Mouse (Mus musculus): Measurements from ENCODE around the gene Bbc3. TPM values are rescaled to one million over a fixed set of nuclear protein-coding genes. Genes with fewer than 3 reads are reported as not detected.
"Not testable (repeated sequence)": the region's sequence is repeated elsewhere in the genome, so short reads cannot be mapped to it uniquely, and the experiment has no call there.

The Bbc3 gene
- 3.7 and 4.8 TPM in 2 replicates for polyA plus RNA-seq (2012; rRNA removed)

- not testable (repeated sequence) for DNase-seq (ENCODE audit: low read depth, low spot score)
- WGBS, result 23% methylated on average over 1 of the region's 1 CpGs
Observed at GRCm38 (mm10) chr7:16308093-16308492, at the start of gene Bbc3. Bbc3 (plus strand) TSS chr7:16308393.

GRCm38 (mm10) chr7:16259110-16259590 lies 49.0 kb upstream of the Bbc3 start, which contains the start of gene C5ar1:
C5ar1 (minus strand) TSS chr7:16259540.
- 73% methylated on average over 5 of the region's 5 CpGs for WGBS

GRCm38 (mm10) chr7:16261097-16261496 lies 47.1 kb upstream of the Bbc3 start:
- 36% methylated on average over 1 of the region's 1 CpGs for WGBS
- no peak for DNase-seq (ENCODE audit: low read depth, low spot score)

More at GRCm38 (mm10) chr7:16259110-16259590, 49.0 kb upstream of the Bbc3 start, which contains the start of gene C5ar1:
- DNase-seq (ENCODE audit: low read depth, low spot score), result no peak

GRCm38 (mm10) chr7:16263015-16263787 lies 45.0 kb upstream of the Bbc3 start:
- peak; percentile 54 for DNase-seq (ENCODE audit: low read depth, low spot score)
- 22% methylated on average over 8 of the region's 8 CpGs for WGBS

GRCm38 (mm10) chr7:16263843-16264242 lies 44.4 kb upstream of the Bbc3 start:
- 67% methylated on average over 5 of the region's 5 CpGs for WGBS
- no peak for DNase-seq (ENCODE audit: low read depth, low spot score)

GRCm38 (mm10) chr7:16265856-16266255 lies 42.3 kb upstream of the Bbc3 start:
- no peak for DNase-seq (ENCODE audit: low read depth, low spot score)
- WGBS, result 90% methylated on average over 11 of the region's 11 CpGs

- 22% methylated on average over 7 of the region's 7 CpGs for WGBS
- peak; percentile 43 for DNase-seq (ENCODE audit: low read depth, low spot score)
Observed at GRCm38 (mm10) chr7:16266593-16266992, 41.6 kb upstream of the Bbc3 start.

- DNase-seq (ENCODE audit: low read depth, low spot score), result no peak
- WGBS, result 77% methylated on average over 1 of the region's 1 CpGs
Observed at GRCm38 (mm10) chr7:16271139-16271538, 37.1 kb upstream of the Bbc3 start.

- no peak for DNase-seq (ENCODE audit: low read depth, low spot score)
- under 1% methylated on average over 46 of the region's 46 CpGs for WGBS
Observed at GRCm38 (mm10) chr7:16272681-16273080, 35.5 kb upstream of the Bbc3 start.

- no peak for DNase-seq (ENCODE audit: low read depth, low spot score)
- WGBS, result 1% methylated on average over 47 of the region's 49 CpGs
Observed at GRCm38 (mm10) chr7:16273081-16273765, 35.0 kb upstream of the Bbc3 start, which contains the start of gene Inafm1. Inafm1 (minus strand) TSS chr7:16273617.

GRCm38 (mm10) chr7:16273766-16274140 lies 34.4 kb upstream of the Bbc3 start:
- WGBS, result under 1% methylated on average over 18 of the region's 18 CpGs

GRCm38 (mm10) chr7:16274922-16275890 lies 33.0 kb upstream of the Bbc3 start:
- no peak for DNase-seq (ENCODE audit: low read depth, low spot score)
- WGBS, result 40% methylated on average over 10 of the region's 10 CpGs

More at GRCm38 (mm10) chr7:16273766-16274140, 34.4 kb upstream of the Bbc3 start:
- peak; percentile 80 for DNase-seq (ENCODE audit: low read depth, low spot score)

- WGBS, result 89% methylated on average over 11 of the region's 11 CpGs
- no peak for DNase-seq (ENCODE audit: low read depth, low spot score)
Observed at GRCm38 (mm10) chr7:16280721-16281120, 27.5 kb upstream of the Bbc3 start.

GRCm38 (mm10) chr7:16282334-16282733 lies 25.9 kb upstream of the Bbc3 start:
- no peak for DNase-seq (ENCODE audit: low read depth, low spot score)
- 92% methylated on average over 13 of the region's 13 CpGs for WGBS

GRCm38 (mm10) chr7:16284001-16284400 lies 24.2 kb upstream of the Bbc3 start:
- 90% methylated on average over 8 of the region's 8 CpGs for WGBS
- no peak for DNase-seq (ENCODE audit: low read depth, low spot score)

- 17% methylated on average over 9 of the region's 9 CpGs for WGBS
- DNase-seq (ENCODE audit: low read depth, low spot score), result no peak
Observed at GRCm38 (mm10) chr7:16284904-16285303, 23.3 kb upstream of the Bbc3 start.

GRCm38 (mm10) chr7:16285450-16286025 lies 22.7 kb upstream of the Bbc3 start:
- no peak for DNase-seq (ENCODE audit: low read depth, low spot score)
- under 1% methylated on average over 14 of the region's 14 CpGs for WGBS

GRCm38 (mm10) chr7:16286026-16286961 lies 21.9 kb upstream of the Bbc3 start, which contains the start of gene Ccdc9:
Ccdc9 (minus strand) TSS chr7:16286795.
- no peak for DNase-seq (ENCODE audit: low read depth, low spot score)
- WGBS, result 1% methylated on average over 69 of the region's 70 CpGs
